Mouse (Mus musculus): ENCODE results near the gene Pdxdc1.
"Not testable (repeated sequence)": the region's sequence is repeated elsewhere in the genome, so short reads cannot be mapped to it uniquely, and the experiment has no call there.

DNA sequence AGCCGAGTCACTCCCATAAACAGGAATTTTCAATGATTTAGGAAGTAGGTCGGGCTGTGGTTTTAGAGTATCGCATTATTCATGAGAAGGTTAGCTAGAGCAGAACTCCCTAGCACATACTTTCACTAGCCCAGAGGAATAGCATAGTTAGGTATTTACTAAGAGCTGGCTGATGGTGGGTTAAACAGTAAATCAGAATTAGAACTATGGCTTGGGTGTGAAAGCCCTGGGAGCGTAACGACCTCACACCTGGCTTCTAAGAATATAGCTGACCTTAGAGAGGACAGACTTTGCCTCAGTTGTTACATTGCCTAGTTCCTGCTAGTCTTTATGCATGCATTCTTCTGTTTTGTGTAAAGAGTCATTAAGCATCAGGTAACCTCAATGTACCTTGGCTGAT lies 20.0 kb upstream of the Pdxdc1 start:
- not testable (repeated sequence) for TF ChIP-seq CTCF (conservative IDR thresholded peaks at IDR 0.05; ENCODE audit: low read length); POU5F1 (IDR thresholded peaks at IDR 0.05; ENCODE audit: borderline replicate concordance, low read length); NANOG (IDR thresholded peaks at IDR 0.05; ENCODE audit: borderline replicate concordance, low read length)

Data from E14TG2a.4 (cell line).